Mouse (Mus musculus): Measurements from ENCODE around the gene Abca1. TPM values are rescaled to one million over a fixed set of nuclear protein-coding genes. Genes with fewer than 3 reads are reported as not detected.
A peak's percentile ranks its signal among the peaks of the same experiment; 100 is the strongest.

The Abca1 gene
- polyA plus RNA-seq, 1 experiment from 2014 or later: 16.4 TPM

- Histone ChIP-seq H3K4me2 (ENCODE audit: low read depth, low read length) (no peak overlapping the region), H3K9ac (ENCODE audit: low read depth, low read length) (no peak overlapping the region), H3K27me3 (replicated peaks; ENCODE audit: control insufficient read depth, insufficient read depth, low read length) (no peaks in the 10 kb centered on the region), H3K4me3 (ENCODE audit: low read depth, low read length) (no peak overlapping the region), H3K9me3 (ENCODE audit: control insufficient read depth, low read length) (no peaks in the 10 kb centered on the region), H3K36me3 (ENCODE audit: control insufficient read depth, insufficient read depth, low read length) (no peaks in the 10 kb centered on the region), H3K4me1 (ENCODE audit: control insufficient read depth, insufficient read depth, low read length) (peaks cover 14% of the 10 kb centered on the region), H3K27ac (replicated peaks; ENCODE audit: low read depth, low read length) (no peak overlapping the region)
- no peak for DNase-seq (ENCODE audit: low spot score)
- WGBS: 78% methylated on average over 7 of the region's 7 CpGs
- ATAC-seq (ENCODE audit: low read depth): no peak
Measured at GRCm38 (mm10) chr4:53102529-53102928, 57.2 kb downstream of the Abca1 start.

DNA sequence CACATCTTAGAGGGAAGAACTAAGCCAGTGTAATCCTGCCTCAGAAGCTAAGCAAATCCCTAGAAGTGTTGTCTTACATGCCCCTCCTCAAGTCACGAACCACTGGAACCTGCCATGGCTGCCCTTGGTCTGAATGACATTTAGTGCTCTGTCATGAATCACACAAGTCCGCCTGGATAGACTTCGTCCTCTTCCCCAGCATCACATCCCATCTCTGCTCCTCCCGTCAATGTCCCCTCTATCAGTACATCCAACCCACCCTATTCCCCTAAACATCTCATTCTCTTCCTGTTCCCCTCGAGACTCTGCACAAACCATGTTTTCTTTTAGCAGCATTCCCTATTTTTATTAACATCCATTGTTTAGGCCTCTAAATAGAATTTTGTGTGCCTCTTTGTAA, 58.4 kb downstream of the Abca1 start:
- Histone ChIP-seq H3K36me3 (ENCODE audit: control insufficient read depth, insufficient read depth, low read length) (no peaks in the 10 kb centered on the region), H3K27me3 (replicated peaks; ENCODE audit: control insufficient read depth, insufficient read depth, low read length) (no peaks in the 10 kb centered on the region), H3K4me2 (ENCODE audit: low read depth, low read length) (no peak overlapping the region), H3K27ac (replicated peaks; ENCODE audit: low read depth, low read length) (no peak overlapping the region), H3K9ac (ENCODE audit: low read depth, low read length) (no peak overlapping the region), H3K4me1 (ENCODE audit: control insufficient read depth, insufficient read depth, low read length) (peaks cover 5% of the 10 kb centered on the region; the same call in 1 of the 2 replicates), H3K9me3 (ENCODE audit: control insufficient read depth, low read length) (no peaks in the 10 kb centered on the region), H3K4me3 (ENCODE audit: low read depth, low read length) (no peak overlapping the region)
- DNase-seq (ENCODE audit: low spot score) (no peak), ATAC-seq (ENCODE audit: low read depth) (no peak)
- 83% methylated on average over 5 of the region's 5 CpGs for WGBS

- no peak overlapping the region for H3K9ac ChIP-seq (ENCODE audit: low read depth, low read length)
- WGBS: 88% methylated on average over 9 of the region's 9 CpGs
- no peak overlapping the region for H3K4me2 ChIP-seq (ENCODE audit: low read depth, low read length)
- H3K36me3 ChIP-seq (ENCODE audit: control insufficient read depth, insufficient read depth, low read length): no peaks in the 10 kb centered on the region
- H3K4me1 ChIP-seq (ENCODE audit: control insufficient read depth, insufficient read depth, low read length): no peaks in the 10 kb centered on the region
- no peak overlapping the region for H3K4me3 ChIP-seq (ENCODE audit: low read depth, low read length)
- H3K9me3 ChIP-seq (ENCODE audit: control insufficient read depth, low read length): no peaks in the 10 kb centered on the region
- H3K27ac ChIP-seq (replicated peaks; ENCODE audit: low read depth, low read length): 0 out of 2 replicates have a peak overlapping the region, but pooled peaks have one; percentile 15
- no peak for DNase-seq (ENCODE audit: low spot score)
- ATAC-seq (ENCODE audit: low read depth): no peak
- H3K27me3 ChIP-seq (replicated peaks; ENCODE audit: control insufficient read depth, insufficient read depth, low read length): no peaks in the 10 kb centered on the region
Measured at GRCm38 (mm10) chr4:53100492-53100891, 59.2 kb downstream of the Abca1 start.

DNA sequence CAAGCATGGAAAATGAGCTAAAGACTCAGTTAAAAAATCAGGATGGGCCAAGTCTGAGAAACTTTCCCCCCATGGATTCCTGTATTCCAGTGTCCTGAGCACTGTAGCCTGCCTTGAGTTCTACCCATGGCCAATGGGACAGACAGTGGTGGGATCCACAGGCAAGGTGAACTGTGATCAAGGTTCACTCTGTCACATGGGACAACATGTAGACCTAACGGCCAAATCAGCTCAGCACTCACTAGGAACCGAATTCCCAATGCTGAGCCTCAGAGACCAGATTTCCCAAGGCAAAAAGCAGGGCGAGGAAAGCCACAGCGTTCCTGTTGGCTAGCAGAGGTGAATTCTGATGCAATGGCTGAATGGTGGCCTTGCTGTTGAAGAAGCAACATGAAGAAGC, 64.8 kb downstream of the Abca1 start:
- DNase-seq (ENCODE audit: low spot score): no peak
- Histone ChIP-seq H3K27me3 (replicated peaks; ENCODE audit: control insufficient read depth, insufficient read depth, low read length) (no peaks in the 10 kb centered on the region), H3K27ac (replicated peaks; ENCODE audit: low read depth, low read length) (no peak overlapping the region), H3K9ac (ENCODE audit: low read depth, low read length) (no peak overlapping the region), H3K4me1 (ENCODE audit: control insufficient read depth, insufficient read depth, low read length) (no peaks in the 10 kb centered on the region), H3K36me3 (ENCODE audit: control insufficient read depth, insufficient read depth, low read length) (peaks cover 40% of the 10 kb centered on the region), H3K4me3 (ENCODE audit: low read depth, low read length) (no peak overlapping the region), H3K9me3 (ENCODE audit: control insufficient read depth, low read length) (no peaks in the 10 kb centered on the region), H3K4me2 (ENCODE audit: low read depth, low read length) (no peak overlapping the region)
- 81% methylated on average over 4 of the region's 4 CpGs for WGBS
- ATAC-seq (ENCODE audit: low read depth): no peak

GRCm38 (mm10) chr4:53094331-53094730, 65.4 kb downstream of the Abca1 start:
- no peak for ATAC-seq (ENCODE audit: low read depth)
- no peak overlapping the region for H3K4me2 ChIP-seq (ENCODE audit: low read depth, low read length)

GRCm38 (mm10) chr4:53093615-53094014, 66.1 kb downstream of the Abca1 start:
- Histone ChIP-seq H3K36me3 (ENCODE audit: control insufficient read depth, insufficient read depth, low read length) (peaks cover 52% of the 10 kb centered on the region), H3K27me3 (replicated peaks; ENCODE audit: control insufficient read depth, insufficient read depth, low read length) (no peaks in the 10 kb centered on the region), H3K4me2 (ENCODE audit: low read depth, low read length) (no peak overlapping the region), H3K4me3 (ENCODE audit: low read depth, low read length) (no peak overlapping the region), H3K9ac (ENCODE audit: low read depth, low read length) (no peak overlapping the region), H3K4me1 (ENCODE audit: control insufficient read depth, insufficient read depth, low read length) (no peaks in the 10 kb centered on the region), H3K9me3 (ENCODE audit: control insufficient read depth, low read length) (no peaks in the 10 kb centered on the region), H3K27ac (replicated peaks; ENCODE audit: low read depth, low read length) (no peak overlapping the region)
- ATAC-seq (ENCODE audit: low read depth) (no peak), DNase-seq (ENCODE audit: low spot score) (no peak)
- WGBS: 89% methylated on average over 4 of the region's 4 CpGs

More at GRCm38 (mm10) chr4:53094331-53094730, 65.4 kb downstream of the Abca1 start:
- Histone ChIP-seq H3K4me3 (ENCODE audit: low read depth, low read length) (no peak overlapping the region), H3K9ac (ENCODE audit: low read depth, low read length) (no peak overlapping the region), H3K27ac (replicated peaks; ENCODE audit: low read depth, low read length) (no peak overlapping the region), H3K36me3 (ENCODE audit: control insufficient read depth, insufficient read depth, low read length) (peaks cover 45% of the 10 kb centered on the region), H3K9me3 (ENCODE audit: control insufficient read depth, low read length) (no peaks in the 10 kb centered on the region), H3K27me3 (replicated peaks; ENCODE audit: control insufficient read depth, insufficient read depth, low read length) (no peaks in the 10 kb centered on the region), H3K4me1 (ENCODE audit: control insufficient read depth, insufficient read depth, low read length) (no peaks in the 10 kb centered on the region)
- WGBS: 60% methylated on average over 3 of the region's 3 CpGs
- DNase-seq (ENCODE audit: low spot score): no peak

- 76% methylated on average over 3 of the region's 3 CpGs for WGBS
- no peak overlapping the region for H3K27ac ChIP-seq (replicated peaks; ENCODE audit: low read depth, low read length)
- ATAC-seq (ENCODE audit: low read depth) (no peak), DNase-seq (ENCODE audit: low spot score) (no peak)
- no peak overlapping the region for H3K4me3 ChIP-seq (ENCODE audit: low read depth, low read length)
- peaks cover 55% of the 10 kb centered on the region for H3K36me3 ChIP-seq (ENCODE audit: control insufficient read depth, insufficient read depth, low read length)
- H3K9me3 ChIP-seq (ENCODE audit: control insufficient read depth, low read length): no peaks in the 10 kb centered on the region
- no peaks in the 10 kb centered on the region for H3K27me3 ChIP-seq (replicated peaks; ENCODE audit: control insufficient read depth, insufficient read depth, low read length)
- H3K4me2 ChIP-seq (ENCODE audit: low read depth, low read length): no peak overlapping the region
- H3K4me1 ChIP-seq (ENCODE audit: control insufficient read depth, insufficient read depth, low read length): no peaks in the 10 kb centered on the region
- H3K9ac ChIP-seq (ENCODE audit: low read depth, low read length): no peak overlapping the region
Measured at GRCm38 (mm10) chr4:53089641-53090040, 70.1 kb downstream of the Abca1 start.

GRCm38 (mm10) chr4:53088999-53089398, 70.7 kb downstream of the Abca1 start:
- H3K27ac ChIP-seq (replicated peaks; ENCODE audit: low read depth, low read length): no peak overlapping the region
- no peaks in the 10 kb centered on the region for H3K9me3 ChIP-seq (ENCODE audit: control insufficient read depth, low read length)
- H3K4me1 ChIP-seq (ENCODE audit: control insufficient read depth, insufficient read depth, low read length): no peaks in the 10 kb centered on the region
- H3K9ac ChIP-seq (ENCODE audit: low read depth, low read length): no peak overlapping the region
- no peaks in the 10 kb centered on the region for H3K27me3 ChIP-seq (replicated peaks; ENCODE audit: control insufficient read depth, insufficient read depth, low read length)
- 39% methylated on average over 4 of the region's 4 CpGs for whole genome bisulfite sequencing
- no peak for DNase-seq (ENCODE audit: low spot score)
- peaks cover 55% of the 10 kb centered on the region for H3K36me3 ChIP-seq (ENCODE audit: control insufficient read depth, insufficient read depth, low read length)
- H3K4me3 ChIP-seq (ENCODE audit: low read depth, low read length): no peak overlapping the region
- no peak for ATAC-seq (ENCODE audit: low read depth)
- H3K4me2 ChIP-seq (ENCODE audit: low read depth, low read length): no peak overlapping the region

GRCm38 (mm10) chr4:53086636-53087035, 73.1 kb downstream of the Abca1 start:
- Histone ChIP-seq H3K9me3 (ENCODE audit: control insufficient read depth, low read length) (no peaks in the 10 kb centered on the region), H3K9ac (ENCODE audit: low read depth, low read length) (no peak overlapping the region), H3K4me1 (ENCODE audit: control insufficient read depth, insufficient read depth, low read length) (no peaks in the 10 kb centered on the region), H3K4me2 (ENCODE audit: low read depth, low read length) (no peak overlapping the region), H3K27ac (replicated peaks; ENCODE audit: low read depth, low read length) (no peak overlapping the region), H3K27me3 (replicated peaks; ENCODE audit: control insufficient read depth, insufficient read depth, low read length) (no peaks in the 10 kb centered on the region), H3K4me3 (ENCODE audit: low read depth, low read length) (no peak overlapping the region), H3K36me3 (ENCODE audit: control insufficient read depth, insufficient read depth, low read length) (peaks cover 57% of the 10 kb centered on the region)
- whole genome bisulfite sequencing: 68% methylated on average over 2 of the region's 2 CpGs
- ATAC-seq (ENCODE audit: low read depth) (no peak), DNase-seq (ENCODE audit: low spot score) (no peak)

Data from embryonic facial prominence, embryonic 14.5 days (tissue).